Mouse (Mus musculus): Measurements from ENCODE around the gene Calm2. TPM values are rescaled to one million over a fixed set of nuclear protein-coding genes. Genes with fewer than 3 reads are reported as not detected.

The Calm2 gene
- polyA plus RNA-seq, 1 experiment, result 57.3 TPM

GRCm38 (mm10) chr17:87448881-87449280 lies 2.1 kb upstream of the Calm2 start:
- no peak for TF ChIP-seq CTCF (IDR thresholded peaks at IDR 0.05; ENCODE audit: borderline replicate concordance, control insufficient read depth, extremely low read depth, insufficient read depth, low read length, poor library complexity)
- peaks cover 5% of the 10 kb centered on the region for H3K4me1 ChIP-seq (replicated peaks; ENCODE audit: control insufficient read depth, insufficient read depth, low read length)
- H3K27me3 ChIP-seq (ENCODE audit: control insufficient read depth, insufficient read depth, low read length), result no peaks in the 10 kb centered on the region
- H3K36me3 ChIP-seq (ENCODE audit: control insufficient read depth, insufficient read depth, low read length), result no peaks in the 10 kb centered on the region
- no peak for DNase-seq
- 56% methylated on average over 8 of the region's 8 CpGs for WGBS
- no peak overlapping the region for H3K4me3 ChIP-seq (ENCODE audit: control insufficient read depth, insufficient read depth, low read length)
- H3K27ac ChIP-seq (ENCODE audit: control insufficient read depth, insufficient read depth, low read length), result no peak overlapping the region

DNA sequence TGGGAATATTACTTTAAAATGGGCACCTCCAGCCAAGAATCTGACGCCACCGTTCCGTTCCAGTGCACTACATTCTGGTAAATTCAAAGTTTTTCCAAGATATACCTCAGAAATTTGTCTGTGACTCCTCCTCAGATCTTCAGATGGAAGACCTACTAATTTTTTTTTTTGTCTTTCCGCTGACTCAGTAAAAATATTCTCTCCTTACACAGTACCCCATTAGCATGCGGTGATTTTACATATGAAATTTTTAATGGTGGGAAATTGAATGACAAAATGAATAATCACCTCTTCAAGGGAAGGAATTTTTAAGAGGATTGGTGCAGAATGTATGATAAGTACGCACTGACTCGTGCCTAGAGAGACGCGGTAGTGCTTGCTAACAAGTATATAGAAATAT lies 1.6 kb upstream of the Calm2 start:
- 89% methylated on average over 9 of the region's 9 CpGs for WGBS
- H3K4me3 ChIP-seq (ENCODE audit: control insufficient read depth, insufficient read depth, low read length), result no peak overlapping the region
- no peak for DNase-seq
- no peaks in the 10 kb centered on the region for H3K27me3 ChIP-seq (ENCODE audit: control insufficient read depth, insufficient read depth, low read length)
- H3K4me1 ChIP-seq (replicated peaks; ENCODE audit: control insufficient read depth, insufficient read depth, low read length), result peaks cover 5% of the 10 kb centered on the region
- TF ChIP-seq CTCF (IDR thresholded peaks at IDR 0.05; ENCODE audit: borderline replicate concordance, control insufficient read depth, extremely low read depth, insufficient read depth, low read length, poor library complexity) (no peak), POLR2A (IDR thresholded peaks at IDR 0.05; ENCODE audit: control insufficient read depth, extremely low read depth, insufficient read depth, low read length, poor library complexity) (no peak)
- no peak overlapping the region for H3K27ac ChIP-seq (ENCODE audit: control insufficient read depth, insufficient read depth, low read length)
- no peaks in the 10 kb centered on the region for H3K36me3 ChIP-seq (ENCODE audit: control insufficient read depth, insufficient read depth, low read length)

GRCm38 (mm10) chr17:87447612-87448200 lies 971 bp upstream of the Calm2 start:
- H3K27ac ChIP-seq (ENCODE audit: control insufficient read depth, insufficient read depth, low read length), result peak overlapping the region; percentile 45; the same call in 1 of the 2 replicates
- WGBS, result 57% methylated on average over 12 of the region's 12 CpGs
- TF ChIP-seq CTCF (IDR thresholded peaks at IDR 0.05; ENCODE audit: borderline replicate concordance, control insufficient read depth, extremely low read depth, insufficient read depth, low read length, poor library complexity), result no peak
- TF ChIP-seq POLR2A (IDR thresholded peaks at IDR 0.05; ENCODE audit: control insufficient read depth, extremely low read depth, insufficient read depth, low read length, poor library complexity), result no peak
- no peak for DNase-seq
- H3K4me1 ChIP-seq (replicated peaks; ENCODE audit: control insufficient read depth, insufficient read depth, low read length), result peaks cover 5% of the 10 kb centered on the region
- H3K4me3 ChIP-seq (ENCODE audit: control insufficient read depth, insufficient read depth, low read length), result peak overlapping the region; percentile 55
- no peaks in the 10 kb centered on the region for H3K27me3 ChIP-seq (ENCODE audit: control insufficient read depth, insufficient read depth, low read length)
- no peaks in the 10 kb centered on the region for H3K36me3 ChIP-seq (ENCODE audit: control insufficient read depth, insufficient read depth, low read length)

DNA sequence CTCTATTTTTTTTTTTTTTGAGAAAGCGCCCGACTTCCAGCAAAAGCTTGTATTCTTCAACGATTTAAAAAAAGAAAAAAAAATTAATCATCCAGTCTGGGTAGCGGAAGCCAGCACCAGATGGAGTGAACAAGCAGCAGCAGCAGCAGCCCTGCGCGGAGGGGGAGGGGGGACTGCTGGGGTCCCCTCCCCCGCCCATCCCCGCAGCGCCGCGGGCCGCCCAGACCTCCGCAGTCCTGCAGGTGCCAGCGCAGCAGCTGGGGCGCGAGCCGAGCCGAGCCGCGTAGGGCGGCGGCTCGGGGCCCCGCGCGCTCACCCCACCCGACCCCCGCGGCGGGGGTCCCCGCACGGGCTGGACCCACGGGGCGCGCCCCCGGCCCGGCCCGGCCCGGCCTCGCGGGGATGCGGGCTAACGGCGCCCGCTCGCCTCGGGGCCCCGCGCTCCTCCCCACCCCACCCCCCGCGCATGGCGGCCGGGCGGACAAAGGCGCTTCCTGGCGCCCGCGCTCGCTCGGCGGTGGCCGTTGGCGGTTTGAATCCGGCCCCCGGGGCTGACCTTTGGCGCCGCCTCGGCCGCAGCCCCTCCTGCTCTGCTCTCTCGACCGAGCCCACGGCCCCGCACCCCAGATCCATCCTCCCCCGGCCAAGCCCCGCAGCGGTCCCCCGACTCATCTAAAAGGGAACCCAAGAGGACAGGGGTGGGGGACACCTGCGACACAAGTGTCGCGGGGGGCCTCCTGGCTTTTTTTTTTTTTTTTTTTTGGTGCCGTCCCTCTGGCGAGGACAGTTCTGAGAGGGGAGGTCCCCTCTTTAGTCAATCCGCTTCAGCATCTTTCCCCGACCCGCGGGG lies 593 bp downstream of the Calm2 start:
- under 1% methylated on average over 83 of the region's 86 CpGs for WGBS

DNA sequence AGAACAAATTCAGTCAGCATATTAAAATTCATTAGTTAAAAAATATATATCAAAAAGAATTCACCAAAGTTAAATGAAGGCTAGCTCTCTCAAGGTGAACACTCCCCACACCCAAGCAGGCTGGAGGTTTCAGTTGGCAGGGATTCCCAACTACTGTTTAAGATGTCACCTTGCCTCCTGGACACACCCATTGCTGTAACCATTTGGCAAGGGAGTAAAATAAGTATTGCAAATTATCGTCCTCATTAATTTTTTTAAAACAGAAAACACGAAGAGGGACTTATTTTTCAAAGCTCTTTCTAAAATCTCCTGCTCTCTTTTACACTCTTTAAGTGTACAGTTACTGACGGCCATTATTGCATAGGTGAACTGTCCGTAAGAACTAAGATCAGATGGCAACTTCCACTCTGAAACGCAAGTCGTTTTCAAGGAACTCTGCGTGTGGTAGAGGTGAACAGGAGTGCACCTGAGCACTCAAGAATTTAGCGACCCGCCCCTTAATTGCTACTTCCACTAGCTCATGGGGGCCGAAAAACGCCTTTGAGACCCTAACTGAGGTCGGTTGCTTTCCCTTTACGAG lies 1.3 kb downstream of the Calm2 start:
- DNase-seq, result no peak
- under 1% methylated on average over 13 of the region's 13 CpGs for WGBS

More for the DNA sequence above, 593 bp downstream of the Calm2 start:
- no peaks in the 10 kb centered on the region for H3K27me3 ChIP-seq (ENCODE audit: control insufficient read depth, insufficient read depth, low read length)
- peak overlapping the region; percentile 74 for H3K4me3 ChIP-seq (ENCODE audit: control insufficient read depth, insufficient read depth, low read length)
- peak overlapping the region; percentile 87 for H3K27ac ChIP-seq (ENCODE audit: control insufficient read depth, insufficient read depth, low read length)
- DNase-seq, result peak; percentile 81
- peaks cover 5% of the 10 kb centered on the region for H3K36me3 ChIP-seq (ENCODE audit: control insufficient read depth, insufficient read depth, low read length)
- peaks cover 5% of the 10 kb centered on the region for H3K4me1 ChIP-seq (replicated peaks; ENCODE audit: control insufficient read depth, insufficient read depth, low read length)
- TF ChIP-seq POLR2A (IDR thresholded peaks at IDR 0.05; ENCODE audit: control insufficient read depth, extremely low read depth, insufficient read depth, low read length, poor library complexity) (peak; percentile 63; the same call in 1 of the 2 replicates), CTCF (IDR thresholded peaks at IDR 0.05; ENCODE audit: borderline replicate concordance, control insufficient read depth, extremely low read depth, insufficient read depth, low read length, poor library complexity) (0 out of 2 replicates have a peak, but pooled peaks have one; percentile 34)

GRCm38 (mm10) chr17:87444763-87445162 lies 2.0 kb downstream of the Calm2 start:
- WGBS, result 14% methylated on average over 4 of the region's 4 CpGs
- no peak for TF ChIP-seq CTCF (IDR thresholded peaks at IDR 0.05; ENCODE audit: borderline replicate concordance, control insufficient read depth, extremely low read depth, insufficient read depth, low read length, poor library complexity)
- no peak for TF ChIP-seq POLR2A (IDR thresholded peaks at IDR 0.05; ENCODE audit: control insufficient read depth, extremely low read depth, insufficient read depth, low read length, poor library complexity)
- H3K36me3 ChIP-seq (ENCODE audit: control insufficient read depth, insufficient read depth, low read length), result peaks cover 5% of the 10 kb centered on the region
- H3K27me3 ChIP-seq (ENCODE audit: control insufficient read depth, insufficient read depth, low read length), result no peaks in the 10 kb centered on the region
- no peak overlapping the region for H3K27ac ChIP-seq (ENCODE audit: control insufficient read depth, insufficient read depth, low read length)
- H3K4me3 ChIP-seq (ENCODE audit: control insufficient read depth, insufficient read depth, low read length), result no peak overlapping the region
- H3K4me1 ChIP-seq (replicated peaks; ENCODE audit: control insufficient read depth, insufficient read depth, low read length), result peaks cover 5% of the 10 kb centered on the region
- no peak for DNase-seq

More for the DNA sequence above, 1.3 kb downstream of the Calm2 start:
- Histone ChIP-seq H3K27ac (ENCODE audit: control insufficient read depth, insufficient read depth, low read length) (peak overlapping the region; percentile 74; the same call in 1 of the 2 replicates), H3K4me1 (replicated peaks; ENCODE audit: control insufficient read depth, insufficient read depth, low read length) (peaks cover 5% of the 10 kb centered on the region), H3K4me3 (ENCODE audit: control insufficient read depth, insufficient read depth, low read length) (peak overlapping the region; percentile 74), H3K27me3 (ENCODE audit: control insufficient read depth, insufficient read depth, low read length) (no peaks in the 10 kb centered on the region), H3K36me3 (ENCODE audit: control insufficient read depth, insufficient read depth, low read length) (peaks cover 5% of the 10 kb centered on the region)
- TF ChIP-seq CTCF (IDR thresholded peaks at IDR 0.05; ENCODE audit: borderline replicate concordance, control insufficient read depth, extremely low read depth, insufficient read depth, low read length, poor library complexity), result no peak
- no peak for TF ChIP-seq POLR2A (IDR thresholded peaks at IDR 0.05; ENCODE audit: control insufficient read depth, extremely low read depth, insufficient read depth, low read length, poor library complexity)
